Mouse (Mus musculus) brain, embryonic 14.5 days (tissue): ENCODE data around the gene Ankrd11.

ENCODE experiments used
- CTCF ChIP-seq: fragments of 200-500 bp; IDR thresholded peaks from 2 replicates; pipeline ENCODE4 v1.5.1; 2012; ENCODE audit warnings: inconsistent platforms, mild to moderate bottlenecking, moderate library complexity, borderline replicate concordance; ENCODE audit not compliant: insufficient read depth, insufficient read length; ENCODE audit errors: extremely low read depth
- POLR2A ChIP-seq: fragments of 200-500 bp; IDR thresholded peaks from 2 replicates; pipeline ENCODE4 v1.6.1; 2012; ENCODE audit warnings: mild to moderate bottlenecking, inconsistent platforms, borderline replicate concordance; ENCODE audit not compliant: poor library complexity, insufficient read depth, insufficient read length, severe bottlenecking; ENCODE audit errors: extremely low read depth

DNA sequence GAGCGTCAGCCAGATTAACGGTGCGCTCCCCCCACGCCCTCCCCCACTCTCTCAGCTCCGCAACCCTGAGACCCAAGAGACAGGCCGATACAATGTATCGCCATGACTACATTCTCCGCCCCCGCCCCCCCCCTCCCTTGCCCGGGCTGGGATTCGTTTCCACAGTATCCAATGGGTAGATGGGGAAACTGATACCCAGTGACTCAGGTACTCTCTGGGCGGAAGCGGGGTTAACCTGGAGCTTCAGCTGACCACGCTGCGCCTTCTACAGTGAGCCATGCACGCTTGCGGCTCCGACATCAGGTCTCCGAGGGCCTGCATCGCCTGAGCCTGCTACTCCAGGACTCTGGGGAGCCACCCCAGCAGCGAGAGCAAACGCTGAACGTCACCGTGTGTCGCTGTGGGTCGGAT is 177.4 kb downstream of the Ankrd11 start:
- no peak for TF ChIP-seq CTCF
- TF ChIP-seq POLR2A, result no peak
